Mouse (Mus musculus) layer of hippocampus, adult 9-10 months (tissue): Measurements from ENCODE around the gene Lypd4.
"Not testable (repeated sequence)": the region's sequence is repeated elsewhere in the genome, so short reads cannot be mapped to it uniquely, and the experiment has no call there.

Experiments used
- DNase-seq: peaks from one replicate; pipeline ENCODE4 v3.0.0; 2022; ENCODE audit warnings: low spot score

Lypd4 gene

DNA sequence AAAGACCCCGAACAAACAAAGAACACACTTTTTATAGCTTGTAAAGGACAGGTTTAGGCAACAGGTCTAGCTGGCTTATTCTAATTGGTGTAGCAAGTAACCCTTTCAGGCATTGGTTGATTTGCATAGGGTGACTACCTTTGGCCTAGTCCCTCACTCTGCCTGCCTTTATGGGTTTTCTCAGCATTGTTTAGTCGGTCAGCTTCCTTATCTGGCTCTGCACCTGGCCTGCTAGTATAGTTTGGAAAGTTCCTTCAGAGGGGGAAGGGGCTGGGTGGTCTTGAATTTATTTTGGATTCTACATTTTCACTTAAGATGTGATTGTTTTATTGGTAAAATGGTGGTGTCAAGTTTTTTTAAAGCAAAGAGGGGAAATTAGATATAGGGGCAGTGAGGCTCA lies 23.2 kb downstream of the Lypd4 start:
- DNase-seq: not testable (repeated sequence)

DNA sequence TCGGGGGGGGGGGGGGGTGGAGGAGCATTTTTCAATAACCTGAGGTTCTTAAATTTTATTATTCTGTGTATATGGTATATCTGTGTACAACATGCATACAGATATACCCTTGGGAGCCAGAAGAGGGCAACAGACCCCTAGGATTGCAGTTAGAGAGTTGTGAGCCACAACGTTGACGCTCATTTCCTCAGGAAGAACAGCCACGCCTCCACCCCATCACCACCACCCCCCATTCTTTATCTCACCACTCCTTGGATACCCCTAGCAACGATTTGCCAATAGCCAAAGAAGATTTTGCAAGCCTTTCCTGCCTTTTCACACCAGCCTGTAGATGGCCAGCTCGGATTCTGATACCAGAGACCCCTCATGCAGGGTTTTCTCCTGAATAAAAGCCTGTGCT lies 24.0 kb downstream of the Lypd4 start:
- no peak for DNase-seq

DNA sequence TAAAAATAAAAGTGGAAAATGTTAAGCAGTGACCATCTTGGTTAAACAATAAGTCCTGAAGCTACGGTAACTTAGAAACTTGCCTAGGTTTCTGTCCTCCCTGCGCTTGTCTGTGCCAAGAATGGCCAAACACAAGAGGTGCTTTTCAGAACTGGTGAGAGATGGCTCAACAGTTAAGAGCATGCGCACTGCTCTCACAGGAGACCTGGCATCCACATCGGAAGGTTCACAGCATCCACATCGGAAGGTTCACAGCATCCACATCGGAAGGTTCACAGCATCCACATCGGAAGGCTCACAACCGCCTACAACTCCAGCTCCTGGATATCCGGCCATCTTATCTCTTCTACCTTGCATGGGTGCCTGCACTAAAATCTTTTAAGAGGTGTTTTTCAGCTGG lies 24.6 kb downstream of the Lypd4 start:
- no peak for DNase-seq

DNA sequence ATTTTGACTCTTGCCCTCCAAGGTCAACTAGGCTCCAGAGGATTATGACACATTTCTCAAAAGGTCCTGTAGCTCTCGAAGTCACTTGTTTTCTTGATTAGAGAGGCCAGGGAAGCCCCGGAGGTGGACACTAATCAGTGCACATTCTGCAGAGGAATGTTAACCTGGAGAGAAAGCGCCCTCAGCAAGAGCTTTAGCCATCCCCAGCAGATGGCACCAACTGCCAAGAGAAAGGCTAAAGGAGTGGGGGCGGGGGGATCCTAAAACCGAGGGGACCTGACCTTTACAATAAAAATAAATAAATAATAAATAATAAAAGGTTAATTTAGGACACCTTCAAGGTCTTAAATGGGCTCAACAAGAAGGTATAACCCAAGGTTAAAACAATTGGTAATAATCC lies 25.6 kb downstream of the Lypd4 start:
- no peak for DNase-seq

DNA sequence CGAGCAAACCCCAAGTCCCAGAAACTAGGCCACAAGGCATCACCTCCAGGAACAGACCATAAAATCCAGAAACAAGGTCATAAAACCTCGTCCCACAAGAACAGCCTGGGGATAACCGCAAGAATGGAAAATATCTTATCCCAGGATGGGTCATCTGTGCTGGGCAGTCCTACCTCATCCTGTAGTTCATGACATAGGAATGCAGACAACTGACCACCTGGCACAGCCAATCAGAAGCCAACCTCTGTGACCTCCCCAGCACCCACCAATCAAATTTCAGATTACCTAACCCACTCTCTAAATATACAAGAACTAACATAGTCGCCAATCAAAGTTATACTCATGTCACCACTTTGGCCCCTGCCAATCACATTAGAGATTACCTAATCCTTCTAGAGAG lies 28.7 kb downstream of the Lypd4 start:
- no peak for DNase-seq

DNA sequence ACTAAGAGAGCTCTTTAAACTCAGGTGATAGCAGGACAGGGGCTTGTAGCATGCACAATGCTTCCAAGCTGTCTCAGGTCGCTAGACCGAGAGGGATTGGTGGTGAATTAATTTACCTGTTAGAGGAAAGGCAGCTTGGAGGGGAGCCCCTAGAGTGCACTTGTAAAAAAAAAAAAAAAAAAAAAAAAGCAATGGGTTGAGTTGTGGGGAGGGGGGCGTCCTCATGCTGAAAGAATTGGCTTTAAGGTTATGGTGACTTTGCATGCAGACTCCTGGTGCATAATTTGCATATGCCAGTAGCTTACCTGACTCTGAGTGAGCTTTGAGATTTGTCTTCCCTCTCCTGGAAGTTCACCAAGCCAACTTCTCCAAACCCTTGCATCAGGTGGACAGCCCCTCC lies 29.4 kb downstream of the Lypd4 start:
- DNase-seq: no peak

DNA sequence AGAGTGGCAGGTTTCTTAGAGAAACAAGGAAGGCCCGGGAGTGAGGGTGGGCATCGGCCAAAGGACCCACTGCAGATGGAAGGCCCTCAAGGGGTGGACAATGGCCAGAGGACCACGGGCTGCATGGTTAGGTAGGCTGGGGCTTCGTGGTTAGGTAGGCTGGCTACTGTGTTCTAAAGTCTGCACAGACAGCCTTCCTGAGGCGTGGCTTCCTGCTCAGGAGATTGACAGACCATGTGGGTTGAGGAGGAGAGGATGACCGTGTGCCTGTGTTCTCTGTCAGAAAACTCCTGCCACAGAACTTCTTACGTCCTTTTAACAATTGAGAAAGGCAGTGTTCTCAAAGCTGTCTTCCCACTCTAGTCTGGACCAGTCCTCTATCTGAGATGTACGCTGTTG lies 30.3 kb downstream of the Lypd4 start:
- no peak for DNase-seq

DNA sequence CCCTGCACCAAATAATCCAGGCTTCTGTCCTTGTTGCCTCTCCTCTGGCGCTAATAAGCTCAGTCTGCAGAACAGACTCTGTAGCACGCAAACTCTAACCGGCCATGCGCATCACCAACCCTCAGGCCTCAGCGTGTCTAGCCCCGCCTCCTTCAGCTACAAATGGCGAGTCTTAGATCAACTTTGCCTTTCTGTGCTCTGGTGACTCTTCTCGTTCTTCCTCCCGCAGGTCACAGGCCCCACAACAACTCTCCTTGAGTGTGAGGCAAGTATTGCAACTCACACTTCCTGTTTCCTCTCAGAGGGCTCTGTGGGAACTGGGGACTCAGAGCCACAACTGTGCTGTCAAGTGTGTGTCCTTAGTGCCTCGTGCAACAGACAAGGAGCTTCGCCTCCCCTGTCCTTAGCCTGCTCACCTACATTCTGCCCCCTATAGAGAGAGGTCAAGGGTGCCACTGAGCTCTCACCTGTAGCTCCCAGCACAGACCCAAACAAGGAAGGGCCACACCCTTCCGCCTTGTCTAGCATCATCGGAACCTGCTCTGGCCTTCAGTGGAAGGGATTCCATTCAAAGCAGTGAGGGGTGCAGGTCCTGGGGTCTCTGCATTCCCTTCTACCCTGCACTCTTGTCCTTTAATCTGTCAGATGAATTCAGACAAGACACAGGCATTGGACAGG lies 30.9 kb downstream of the Lypd4 start:
- DNase-seq: not testable (repeated sequence)

DNA sequence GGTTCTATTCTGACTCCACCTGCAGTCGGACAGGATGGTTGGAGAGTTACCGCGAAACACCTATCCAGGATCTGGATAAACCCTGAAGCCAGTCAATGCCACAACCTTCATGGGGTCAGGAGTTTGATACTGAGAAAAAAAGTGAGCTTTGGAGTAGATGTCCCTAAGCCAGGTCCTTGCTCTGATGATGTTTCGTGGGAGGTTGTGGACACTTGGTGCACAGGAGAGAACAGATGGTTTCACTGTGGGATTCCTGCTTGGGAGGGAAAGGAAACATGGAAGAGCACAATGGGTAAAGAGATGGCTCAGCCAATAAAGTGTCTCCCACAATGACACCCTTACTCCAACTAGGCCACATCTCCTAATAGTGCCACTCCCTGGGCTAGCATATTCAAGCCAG lies 42.6 kb downstream of the Lypd4 start:
- no peak for DNase-seq

DNA sequence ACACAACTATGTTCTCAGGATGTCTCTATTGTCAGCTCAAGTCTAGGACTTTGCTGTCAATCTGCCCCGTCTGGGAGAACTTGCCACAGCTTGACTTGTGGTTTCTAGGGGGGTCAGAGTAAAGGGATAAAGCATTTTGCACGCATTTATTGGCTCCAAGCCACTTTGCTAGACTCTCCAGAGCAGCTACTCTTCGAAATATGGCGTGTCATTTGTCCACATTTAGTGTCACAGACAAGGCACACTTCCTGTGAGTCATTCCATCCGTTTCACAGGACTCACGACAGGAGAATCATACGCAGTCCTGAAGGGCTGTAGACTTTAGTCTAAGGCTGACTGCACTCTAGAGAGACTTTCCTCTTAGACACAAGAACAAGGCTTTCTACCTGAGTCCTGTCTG lies 45.3 kb downstream of the Lypd4 start:
- no peak for DNase-seq

DNA sequence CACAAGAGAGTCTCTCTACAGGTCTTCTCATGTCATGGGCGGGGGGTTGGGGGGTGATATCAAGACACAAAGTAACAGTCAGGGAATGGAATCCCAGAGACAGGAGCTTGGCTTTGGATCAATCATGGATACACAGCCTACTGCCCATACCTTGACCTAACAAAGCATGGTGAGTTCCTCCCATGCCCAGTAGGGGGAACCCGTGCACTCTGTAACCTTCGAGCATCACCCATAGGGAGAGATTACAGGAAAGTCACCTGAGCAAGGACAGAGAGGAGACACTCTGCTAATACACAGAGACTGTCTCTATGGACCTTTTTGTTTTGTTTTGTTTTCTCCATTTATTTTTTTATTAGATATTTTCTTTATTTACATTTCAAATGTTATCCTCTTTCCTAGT lies 52.2 kb downstream of the Lypd4 start:
- DNase-seq: peak; percentile 46
